Mouse (Mus musculus) kidney, embryonic 16.5 days (tissue): Measurements from ENCODE around the gene Sept14. TPM values are rescaled to one million over a fixed set of nuclear protein-coding genes. Genes with fewer than 3 reads are reported as not detected.

ENCODE experiments used
- ATAC-seq: fragments of 200-750 bp; cut with Nextera tagmentation; 2 replicates; pipeline ENCODE4 v1.8.0; 2017; ENCODE audit warnings: moderate TSS enrichment; ENCODE audit not compliant: low FRiP score, low TSS enrichment
- H3K27ac ChIP-seq: fragments of 300-500 bp; sonication (generic); 2 replicates; pipeline ENCODE4 v1.5.1; 2014; ENCODE audit warnings: low read length
- H3K27me3 ChIP-seq: fragments of 300-500 bp; sonication (generic); 2 replicates; pipeline ENCODE4 v1.6.1; 2014; ENCODE audit warnings: low read length, control low read depth, mixed read lengths; ENCODE audit not compliant: insufficient read depth
- H3K36me3 ChIP-seq: fragments of 300-500 bp; sonication (generic); 2 replicates; pipeline ENCODE4 v1.6.1; 2014; ENCODE audit warnings: low read length, control low read depth, mixed read lengths; ENCODE audit not compliant: insufficient read depth
- H3K4me1 ChIP-seq: fragments of 300-500 bp; sonication (generic); 2 replicates; pipeline ENCODE4 v1.6.1; 2014; ENCODE audit warnings: low read length, control low read depth, mixed read lengths; ENCODE audit not compliant: insufficient read depth
- H3K4me2 ChIP-seq: fragments of 300-500 bp; sonication (generic); replicated peaks from 2 replicates; pipeline ENCODE4 v1.6.1; 2014; ENCODE audit warnings: low read depth, low read length
- H3K4me3 ChIP-seq: fragments of 300-500 bp; sonication (generic); 2 replicates; pipeline ENCODE4 v1.5.1; 2014; ENCODE audit warnings: mild to moderate bottlenecking, low read length
- H3K9ac ChIP-seq: fragments of 300-500 bp; sonication (generic); replicated peaks from 2 replicates; pipeline ENCODE4 v1.6.1; 2014; ENCODE audit warnings: low read length
- H3K9me3 ChIP-seq: fragments of 300-500 bp; sonication (generic); 2 replicates; pipeline ENCODE4 v1.6.1; 2016; ENCODE audit warnings: low read length, control low read depth
- whole genome bisulfite sequencing: fragments of 180-500 bp; shearing (Covaris S2); extraction: QIAGEN DNeasy Blood & Tissue Kit; methylation state at CpG from one replicate; pipeline ENCODE4 v1.1.7; 2014; 5-methylcytosine and 5-hydroxymethylcytosine counted together
- polyA plus RNA-seq: library from polyadenylated mRNA; unstranded; fragments of >200 nt; fragmentation: Nextera tagmentation; extraction: Ambion mirVana; gene quantifications from 2 replicates; pipeline ENCODE4 v1.2.1, GENCODE M21; 2015

The Sept14 gene
- polyA plus RNA-seq, 1 experiment from 2014 or later = not detected

DNA sequence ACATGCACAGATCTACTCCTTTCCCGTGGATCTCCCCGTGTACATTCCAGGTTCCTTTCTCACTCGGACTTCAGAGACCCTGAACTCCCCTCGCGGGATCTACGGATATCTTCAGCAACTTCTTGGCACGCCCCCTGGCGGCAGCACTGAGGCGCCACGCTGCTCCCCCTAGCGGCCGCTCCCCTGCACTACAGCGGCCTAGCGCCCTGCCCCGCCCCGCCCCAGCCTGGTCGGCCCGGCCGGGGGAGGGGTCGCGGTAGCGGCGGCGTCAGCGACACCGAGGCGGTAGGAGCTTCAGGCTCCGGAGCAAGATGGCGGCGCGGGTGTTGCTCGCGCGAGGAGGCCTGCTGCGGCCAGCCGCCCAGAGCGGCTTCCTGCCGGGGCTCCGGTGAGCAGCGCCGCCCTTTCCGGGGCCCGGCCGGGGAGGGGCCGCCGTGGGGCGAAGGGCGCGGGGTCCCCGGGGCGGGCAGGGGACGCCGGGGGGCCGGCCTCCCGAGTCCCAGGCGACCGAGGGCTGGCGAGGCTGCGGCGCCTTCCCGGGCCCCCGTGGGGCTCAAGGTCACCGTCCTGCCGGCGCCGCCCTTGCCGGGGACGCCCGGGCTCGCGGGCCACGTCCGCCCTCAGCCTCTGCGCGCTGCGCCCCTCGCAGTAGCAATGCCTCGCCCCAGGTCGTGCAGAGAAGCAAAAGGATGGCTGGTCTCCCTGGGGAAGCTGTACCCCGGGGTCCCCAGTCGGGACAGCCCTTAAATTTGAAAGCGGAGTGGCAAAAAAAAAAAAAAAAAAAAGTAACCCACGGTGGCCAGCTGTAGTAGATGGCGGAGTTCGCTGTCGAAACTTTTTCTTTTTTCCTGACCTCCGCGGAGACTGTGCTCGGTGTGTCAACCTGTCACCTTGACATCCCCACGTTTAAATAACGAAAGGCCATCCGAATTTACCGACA, 16.8 kb upstream of the Sept14 start, which contains the start of gene Nipsnap2:
Nipsnap2 (plus strand) TSS at position 230 of the 940 bp plus-strand sequence.
- H3K4me3 ChIP-seq = peak within 1 kb of the TSS; percentile 79
- peaks cover 1% of the 10 kb centered on the region; the same call in 1 of the 2 replicates for H3K36me3 ChIP-seq
- under 1% methylated on average over 74 of the region's 93 CpGs for WGBS
- H3K9me3 ChIP-seq = no peaks in the 10 kb centered on the region
- peaks cover 34% of the 10 kb centered on the region for H3K4me1 ChIP-seq
- peak within 1 kb of the TSS; percentile 98 for H3K27ac ChIP-seq
- H3K9ac ChIP-seq = peak within 1 kb of the TSS; percentile 98
- peak within 1 kb of the TSS; percentile 60 for H3K4me2 ChIP-seq
- ATAC-seq = peak; percentile 95
- H3K27me3 ChIP-seq = no peaks in the 10 kb centered on the region

DNA sequence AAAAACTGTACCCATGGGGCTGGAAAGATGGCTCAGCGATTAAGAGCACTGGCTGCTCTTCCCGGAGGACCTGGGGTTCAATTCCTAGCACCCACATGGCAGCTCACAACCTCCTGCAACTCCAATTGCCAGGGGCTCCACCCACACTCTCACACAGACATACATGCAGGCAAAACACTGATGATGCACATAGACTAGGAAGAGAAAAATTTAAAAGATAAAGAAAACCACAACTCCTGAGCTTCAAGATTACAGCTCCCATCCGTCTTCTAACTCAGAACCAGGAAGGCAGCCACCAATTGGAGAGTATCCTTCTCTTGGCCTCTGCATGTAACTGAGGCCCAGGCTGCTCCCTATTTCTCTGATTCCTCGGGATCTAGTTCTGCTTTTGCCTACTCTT, 16.0 kb upstream of the Sept14 start:
- Histone ChIP-seq H3K4me1 (peaks cover 25% of the 10 kb centered on the region), H3K9me3 (no peaks in the 10 kb centered on the region), H3K27me3 (no peaks in the 10 kb centered on the region), H3K4me3 (peak overlapping the region; percentile 79), H3K4me2 (peak overlapping the region; percentile 60), H3K9ac (peak overlapping the region; percentile 98), H3K27ac (peak overlapping the region; percentile 98), H3K36me3 (peaks cover 10% of the 10 kb centered on the region)
- ATAC-seq = no peak
- 52% methylated on average over 4 of the region's 4 CpGs for WGBS

DNA sequence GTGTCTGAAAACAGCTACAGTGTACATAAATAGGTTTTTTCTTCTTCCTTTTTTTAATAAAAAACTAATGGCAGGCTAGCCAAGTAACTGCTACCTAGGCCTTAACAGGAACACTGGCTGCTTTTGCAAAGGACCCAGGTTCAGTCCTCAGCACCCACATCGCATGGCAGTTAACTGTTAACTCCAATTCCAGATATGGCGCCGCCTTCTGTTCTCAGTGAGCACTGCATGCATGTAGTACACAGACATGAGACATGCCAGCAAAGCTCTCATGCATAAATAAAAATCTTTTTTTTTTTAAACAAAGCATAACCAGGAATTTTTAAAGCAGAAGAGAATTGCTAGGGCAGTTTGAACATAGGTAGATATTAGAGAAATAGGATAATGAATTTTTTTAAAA, 11.9 kb upstream of the Sept14 start:
- Histone ChIP-seq H3K36me3 (peaks cover 31% of the 10 kb centered on the region), H3K9ac (no peak overlapping the region), H3K4me2 (no peak overlapping the region), H3K27ac (no peak overlapping the region), H3K4me1 (peaks cover 17% of the 10 kb centered on the region), H3K27me3 (no peaks in the 10 kb centered on the region), H3K4me3 (no peak overlapping the region), H3K9me3 (no peaks in the 10 kb centered on the region)
- 81% methylated on average over 3 of the region's 3 CpGs for WGBS
- no peak for ATAC-seq

DNA sequence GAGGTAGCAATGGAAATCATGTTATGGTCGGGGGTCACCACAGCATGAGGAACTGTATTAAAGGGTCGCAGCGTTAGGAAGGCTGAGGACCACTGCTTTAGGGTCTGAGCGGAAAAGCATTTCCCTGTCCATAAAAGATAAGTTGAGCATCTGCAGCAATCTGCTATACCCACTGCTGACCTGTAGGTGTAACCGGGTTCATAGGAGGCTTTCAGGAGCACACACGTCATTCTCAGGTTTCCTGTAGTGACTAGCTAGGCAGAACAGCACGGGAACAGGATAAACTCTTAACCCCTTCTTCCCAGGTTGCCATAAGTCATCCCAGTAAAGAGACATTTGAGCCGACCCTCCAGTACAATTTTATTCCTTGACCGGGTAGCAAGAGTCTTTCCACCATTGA, 8.7 kb upstream of the Sept14 start:
- WGBS = 71% methylated on average over 9 of the region's 9 CpGs
- H3K4me2 ChIP-seq = no peak overlapping the region
- peaks cover 12% of the 10 kb centered on the region for H3K4me1 ChIP-seq
- H3K27ac ChIP-seq = no peak overlapping the region
- no peaks in the 10 kb centered on the region for H3K9me3 ChIP-seq
- no peak overlapping the region for H3K9ac ChIP-seq
- no peaks in the 10 kb centered on the region for H3K27me3 ChIP-seq
- peaks cover 31% of the 10 kb centered on the region for H3K36me3 ChIP-seq
- no peak for ATAC-seq
- H3K4me3 ChIP-seq = no peak overlapping the region

DNA sequence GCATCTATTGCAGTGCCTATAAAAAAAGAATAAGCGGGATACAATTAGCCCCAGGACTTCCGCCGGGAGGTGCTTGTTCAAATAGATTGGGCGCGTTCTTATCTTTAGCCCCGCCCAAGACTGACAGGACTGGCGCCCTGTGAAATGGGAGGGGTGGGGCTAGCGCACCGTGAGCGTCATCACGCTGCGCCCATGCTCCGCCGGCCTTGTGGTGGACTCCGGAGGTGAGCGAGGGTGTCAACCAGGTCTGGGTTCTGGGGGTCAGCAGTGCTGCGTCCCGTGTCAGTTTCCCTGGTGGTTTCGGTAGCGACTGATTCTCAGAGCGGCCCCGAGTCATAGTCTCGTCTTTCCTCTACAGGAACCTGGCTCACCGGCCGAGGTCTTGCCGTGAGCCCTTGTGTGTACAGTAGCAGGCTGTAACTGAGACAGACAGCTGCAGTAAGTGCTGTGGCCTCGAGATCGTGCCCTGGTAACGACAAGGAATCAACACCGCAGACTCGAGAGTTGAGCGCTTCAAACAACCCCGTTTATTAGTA, 7.1 kb upstream of the Sept14 start, which contains the start of gene Mrps17:
Mrps17 (plus strand) TSS at position 172 of the 536 bp plus-strand sequence.
- Histone ChIP-seq H3K27ac (no peak within 1 kb of the TSS; the same call in 1 of the 2 replicates), H3K9me3 (no peaks in the 10 kb centered on the region), H3K27me3 (no peaks in the 10 kb centered on the region), H3K4me2 (peak within 1 kb of the TSS; percentile 84), H3K4me3 (peak within 1 kb of the TSS; percentile 78), H3K4me1 (peaks cover 8% of the 10 kb centered on the region), H3K36me3 (peaks cover 31% of the 10 kb centered on the region), H3K9ac (peak within 1 kb of the TSS; percentile 78)
- ATAC-seq = peak; percentile 97
- under 1% methylated on average over 33 of the region's 33 CpGs for WGBS

DNA sequence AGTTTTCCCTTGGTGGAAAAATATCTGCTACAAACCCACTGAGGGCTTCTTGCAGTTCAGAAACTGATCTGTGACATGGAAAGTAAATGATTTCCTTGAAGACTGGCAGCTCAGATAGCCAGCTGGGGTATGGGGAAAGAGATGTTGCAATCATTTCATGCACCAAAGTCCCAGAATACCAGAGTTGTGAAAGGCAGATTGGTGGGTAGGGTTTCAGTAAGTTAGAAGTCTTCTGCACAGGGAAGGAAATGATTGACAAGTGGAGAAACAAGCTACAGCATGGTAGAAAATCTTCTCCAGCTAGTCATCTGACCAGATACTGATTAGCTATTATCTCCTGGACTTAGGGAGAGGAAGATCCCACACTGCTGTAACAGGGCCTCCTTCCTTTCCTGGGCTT, 4.9 kb downstream of the Sept14 start:
- no peaks in the 10 kb centered on the region for H3K4me1 ChIP-seq
- no peak overlapping the region for H3K4me3 ChIP-seq
- ATAC-seq = no peak
- H3K36me3 ChIP-seq = no peaks in the 10 kb centered on the region
- no peak overlapping the region for H3K4me2 ChIP-seq
- H3K9me3 ChIP-seq = no peaks in the 10 kb centered on the region
- no peak overlapping the region for H3K27ac ChIP-seq
- H3K27me3 ChIP-seq = peaks cover 4% of the 10 kb centered on the region; the same call in 1 of the 2 replicates
- no peak overlapping the region for H3K9ac ChIP-seq

DNA sequence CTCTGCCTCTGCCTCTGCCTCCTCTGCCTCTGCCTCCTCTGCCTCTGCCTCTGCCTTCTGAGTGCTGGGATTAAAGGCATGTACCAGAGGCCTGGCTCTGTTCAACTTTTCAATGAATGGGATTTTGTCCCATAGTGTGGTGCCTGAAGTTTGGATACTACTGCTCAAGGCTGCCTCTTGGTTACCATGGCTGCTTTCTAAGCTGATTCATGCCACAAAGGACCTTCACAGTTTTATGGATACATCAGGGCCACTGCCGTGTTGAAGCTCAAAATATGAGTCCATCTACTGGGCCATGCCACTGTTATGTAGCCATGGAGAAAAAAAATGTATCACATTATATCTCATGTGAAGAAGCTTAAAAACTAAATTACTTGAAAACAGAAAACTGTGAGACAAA, 6.6 kb downstream of the Sept14 start:
- Histone ChIP-seq H3K9ac (no peak overlapping the region), H3K4me3 (no peak overlapping the region), H3K27ac (no peak overlapping the region), H3K27me3 (peaks cover 4% of the 10 kb centered on the region; the same call in 1 of the 2 replicates), H3K4me2 (no peak overlapping the region), H3K9me3 (no peaks in the 10 kb centered on the region), H3K4me1 (no peaks in the 10 kb centered on the region), H3K36me3 (no peaks in the 10 kb centered on the region)
- 88% methylated on average over 1 of the region's 1 CpGs for WGBS
- ATAC-seq = no peak

DNA sequence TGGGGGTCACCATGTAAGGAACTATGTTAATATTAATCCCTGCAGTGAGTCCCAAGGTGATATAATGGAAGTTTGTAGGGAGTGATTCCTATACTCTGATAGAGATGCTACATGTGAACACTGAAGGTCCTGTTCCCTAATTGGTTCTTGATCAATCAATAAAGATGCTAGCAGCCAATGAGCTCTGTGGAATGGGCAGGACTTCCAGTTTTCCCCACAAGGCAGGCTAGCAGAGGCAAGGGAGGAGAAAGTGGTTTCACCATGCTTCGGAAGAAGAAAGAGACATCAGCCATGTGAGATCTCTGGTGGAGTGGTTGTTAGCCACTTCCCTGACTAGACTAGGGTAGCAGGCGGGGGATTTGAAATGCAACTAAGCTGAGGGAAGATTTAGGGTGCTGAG, 7.8 kb downstream of the Sept14 start:
- Histone ChIP-seq H3K36me3 (no peaks in the 10 kb centered on the region), H3K27ac (no peak overlapping the region), H3K4me2 (no peak overlapping the region), H3K4me3 (no peak overlapping the region), H3K27me3 (peaks cover 4% of the 10 kb centered on the region; the same call in 1 of the 2 replicates), H3K9ac (no peak overlapping the region), H3K4me1 (no peaks in the 10 kb centered on the region), H3K9me3 (no peaks in the 10 kb centered on the region)
- no peak for ATAC-seq
- WGBS = 24% methylated on average over 2 of the region's 2 CpGs

DNA sequence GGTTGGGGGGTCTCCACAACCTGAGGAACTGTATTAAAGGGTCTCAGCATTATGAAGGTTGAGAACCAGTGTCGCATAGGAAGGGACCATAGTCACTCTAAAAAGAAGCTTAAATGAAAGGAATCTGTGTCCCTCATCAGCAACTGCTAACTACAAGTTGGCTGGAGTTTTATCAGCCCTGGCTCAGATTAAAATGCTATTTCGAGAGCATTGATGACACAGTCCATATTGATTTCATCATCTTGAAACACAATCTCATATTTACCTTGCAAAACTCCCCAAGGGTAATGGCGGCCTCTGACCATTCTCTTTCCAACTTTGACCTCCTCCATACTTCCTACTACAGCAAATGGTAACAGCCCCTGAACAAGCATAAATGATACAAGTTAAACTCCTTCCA, 17.8 kb downstream of the Sept14 start:
- Histone ChIP-seq H3K36me3 (no peaks in the 10 kb centered on the region), H3K4me1 (no peaks in the 10 kb centered on the region), H3K27ac (no peak overlapping the region), H3K9me3 (no peaks in the 10 kb centered on the region), H3K9ac (no peak overlapping the region), H3K4me3 (no peak overlapping the region), H3K4me2 (no peak overlapping the region), H3K27me3 (no peaks in the 10 kb centered on the region)
- ATAC-seq = no peak
- WGBS = 77% methylated on average over 3 of the region's 3 CpGs

DNA sequence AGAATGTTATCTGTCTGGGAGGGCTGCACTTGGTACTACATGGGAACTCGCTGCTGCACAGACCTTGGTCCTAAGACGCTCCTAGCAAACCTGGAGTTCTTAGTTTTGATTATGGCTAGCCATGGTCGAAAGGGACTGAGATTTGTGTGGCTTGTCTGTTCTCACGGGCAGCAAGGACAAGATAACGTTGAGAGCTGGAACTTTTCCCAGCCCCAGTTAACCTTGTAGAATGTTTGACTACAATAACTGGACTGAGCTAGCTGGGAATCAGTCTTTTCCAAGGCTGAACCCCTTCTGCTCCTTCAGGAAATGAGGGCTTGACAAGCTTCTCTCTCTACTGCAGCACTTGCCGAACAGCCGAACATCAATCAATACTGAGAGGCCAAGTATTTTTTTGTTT, 20.7 kb downstream of the Sept14 start:
- ATAC-seq = no peak
- no peaks in the 10 kb centered on the region for H3K36me3 ChIP-seq
- H3K9ac ChIP-seq = no peak overlapping the region
- no peak overlapping the region for H3K4me2 ChIP-seq
- WGBS = 74% methylated on average over 7 of the region's 7 CpGs
- H3K9me3 ChIP-seq = no peaks in the 10 kb centered on the region
- H3K4me3 ChIP-seq = no peak overlapping the region
- H3K27ac ChIP-seq = no peak overlapping the region
- H3K27me3 ChIP-seq = no peaks in the 10 kb centered on the region
- H3K4me1 ChIP-seq = no peaks in the 10 kb centered on the region
